Mouse (Mus musculus): ENCODE measurements around the gene Emc9. TPM values are rescaled to one million over a fixed set of nuclear protein-coding genes. Genes with fewer than 3 reads are reported as not detected.

Emc9 gene
- 18.5 TPM for polyA plus RNA-seq (2012; fragmentation: generic; extraction: Trizol)

DNA sequence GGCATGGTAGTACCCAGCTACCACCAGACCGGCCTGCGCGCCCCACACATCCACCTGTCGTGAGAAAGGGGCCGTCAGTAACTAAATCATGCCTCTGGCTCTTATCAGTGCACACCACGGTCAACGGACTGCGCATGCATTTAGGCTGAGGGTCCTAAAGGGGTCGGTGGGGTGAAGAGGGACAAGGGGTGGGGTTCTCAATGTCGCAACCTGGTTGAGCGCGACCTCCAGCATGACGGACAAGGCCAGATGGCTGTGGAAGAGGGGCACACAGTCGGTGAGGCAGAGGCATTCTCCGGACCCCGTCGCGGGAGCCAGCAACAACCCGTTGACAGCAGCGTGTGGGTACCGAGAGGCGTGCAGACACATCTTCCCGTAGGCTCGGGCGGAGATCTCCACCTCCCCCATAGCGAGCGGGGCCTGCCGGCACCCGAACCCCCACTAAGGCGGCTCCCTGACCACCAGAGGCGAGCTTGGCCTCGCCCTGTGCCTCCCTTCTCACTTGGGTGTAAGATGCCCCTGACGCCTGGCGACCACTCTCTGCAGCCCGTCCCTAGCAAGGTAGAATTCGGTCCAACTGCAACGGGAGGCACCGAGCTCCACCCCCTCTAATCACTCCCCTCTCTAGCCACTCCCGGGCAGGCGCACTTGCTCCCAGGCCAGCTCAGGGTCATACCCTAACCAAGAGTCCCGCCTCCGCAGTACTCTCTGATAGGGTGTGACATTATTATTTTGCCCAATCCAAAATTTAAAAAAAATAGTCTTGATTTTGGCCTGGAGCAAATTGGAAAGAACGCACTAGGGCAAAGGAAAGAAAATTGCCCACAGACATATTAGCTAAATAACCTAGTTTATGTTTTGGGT is at the start of gene Emc9:
Gene Emc9 (minus strand): TSS at position 601 of the 864 bp plus-strand sequence.
- Histone ChIP-seq H3K79me2 (ENCODE audit: control insufficient read depth, insufficient read depth) (no peaks in the 10 kb centered on the region), H3K36me3 (ENCODE audit: control insufficient read depth, insufficient read depth) (no peaks in the 10 kb centered on the region), H3K4me2 (ENCODE audit: low read depth) (peak within 1 kb of the TSS; percentile 77), H3K4me3 (peak within 1 kb of the TSS; percentile 33), H3ac (ENCODE audit: control insufficient read depth, insufficient read length) (peak within 1 kb of the TSS; percentile 67), H3K27me3 (ENCODE audit: control insufficient read depth, insufficient read depth, insufficient read length) (no peaks in the 10 kb centered on the region)
- TF ChIP-seq MYOD1 (IDR thresholded peaks at IDR 0.05; ENCODE audit: control insufficient read depth in 1 of 3, insufficient read length in 2 of 3, low read depth in 2 of 3) (peak in 2 of 3 experiments; percentile 74 to 79), POLR2A (IDR thresholded peaks at IDR 0.05; ENCODE audit: insufficient read length, low read depth) (peak; percentile 69), MAX (IDR thresholded peaks at IDR 0.05; ENCODE audit: low read depth) (no peak), SRF (IDR thresholded peaks at IDR 0.05; ENCODE audit: control insufficient read depth, insufficient read length, low read depth) (no peak), POLR2AphosphoS2 (IDR thresholded peaks at IDR 0.05; ENCODE audit: insufficient read length, low read depth) (peak; percentile 60)

DNA sequence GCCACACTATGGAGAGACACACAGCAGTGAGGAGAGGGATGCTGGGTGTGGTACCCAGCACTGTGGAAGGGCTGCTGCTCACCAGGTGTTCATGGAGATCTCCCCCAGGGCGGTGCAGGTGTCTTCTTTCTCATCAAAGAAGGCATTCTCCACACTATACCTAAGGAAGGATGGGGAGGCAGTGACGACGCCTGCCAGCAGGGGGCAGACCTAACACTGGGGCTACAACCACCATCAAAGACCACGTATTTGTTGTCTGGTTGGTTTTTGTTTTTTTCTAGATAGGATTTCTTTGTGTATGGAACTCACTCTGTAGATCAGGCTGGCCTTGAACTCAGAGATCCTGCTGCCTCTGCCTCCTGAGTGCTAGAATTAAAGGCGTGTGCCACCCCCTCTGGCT is 44.2 kb upstream of the Emc9 start:
- Histone ChIP-seq H3ac (ENCODE audit: control insufficient read depth, insufficient read length) (no peak overlapping the region), H3K36me3 (ENCODE audit: control insufficient read depth, insufficient read depth) (peaks cover 24% of the 10 kb centered on the region), H3K27me3 (ENCODE audit: control insufficient read depth, insufficient read depth, insufficient read length) (no peaks in the 10 kb centered on the region), H3K4me3 (no peak overlapping the region), H3K4me2 (ENCODE audit: low read depth) (no peak overlapping the region), H3K79me2 (ENCODE audit: control insufficient read depth, insufficient read depth) (no peaks in the 10 kb centered on the region)
- TF ChIP-seq E2F4 (IDR thresholded peaks at IDR 0.05; ENCODE audit: insufficient read depth): no peak
- no peak for TF ChIP-seq POLR2A (IDR thresholded peaks at IDR 0.05; ENCODE audit: insufficient read length, low read depth)
- TF ChIP-seq TCF12 (IDR thresholded peaks at IDR 0.05; ENCODE audit: insufficient read depth, poor library complexity, severe bottlenecking): no peak
- no peak for TF ChIP-seq MYOG (IDR thresholded peaks at IDR 0.05; ENCODE audit: control insufficient read depth in 1 of 3, insufficient read depth in 1 of 3, insufficient read length in 2 of 3, low read depth in 2 of 3)
- no peak for TF ChIP-seq CEBPB (IDR thresholded peaks at IDR 0.05; ENCODE audit: insufficient read depth, poor library complexity, severe bottlenecking)
- no peak for TF ChIP-seq USF1 (IDR thresholded peaks at IDR 0.05; ENCODE audit: low read depth)
- TF ChIP-seq MAX (IDR thresholded peaks at IDR 0.05; ENCODE audit: low read depth): no peak
- no peak for TF ChIP-seq MYOD1 (IDR thresholded peaks at IDR 0.05; ENCODE audit: control insufficient read depth in 1 of 3, insufficient read length in 2 of 3, low read depth in 2 of 3)
- no peak for TF ChIP-seq SRF (IDR thresholded peaks at IDR 0.05; ENCODE audit: control insufficient read depth, insufficient read length, low read depth)
- TF ChIP-seq REST (IDR thresholded peaks at IDR 0.05; ENCODE audit: insufficient read depth, insufficient read length): no peak
- TF ChIP-seq TCF3 (IDR thresholded peaks at IDR 0.05; ENCODE audit: insufficient read length, low read depth): no peak
- TF ChIP-seq POLR2AphosphoS2 (IDR thresholded peaks at IDR 0.05; ENCODE audit: insufficient read length, low read depth): no peak

DNA sequence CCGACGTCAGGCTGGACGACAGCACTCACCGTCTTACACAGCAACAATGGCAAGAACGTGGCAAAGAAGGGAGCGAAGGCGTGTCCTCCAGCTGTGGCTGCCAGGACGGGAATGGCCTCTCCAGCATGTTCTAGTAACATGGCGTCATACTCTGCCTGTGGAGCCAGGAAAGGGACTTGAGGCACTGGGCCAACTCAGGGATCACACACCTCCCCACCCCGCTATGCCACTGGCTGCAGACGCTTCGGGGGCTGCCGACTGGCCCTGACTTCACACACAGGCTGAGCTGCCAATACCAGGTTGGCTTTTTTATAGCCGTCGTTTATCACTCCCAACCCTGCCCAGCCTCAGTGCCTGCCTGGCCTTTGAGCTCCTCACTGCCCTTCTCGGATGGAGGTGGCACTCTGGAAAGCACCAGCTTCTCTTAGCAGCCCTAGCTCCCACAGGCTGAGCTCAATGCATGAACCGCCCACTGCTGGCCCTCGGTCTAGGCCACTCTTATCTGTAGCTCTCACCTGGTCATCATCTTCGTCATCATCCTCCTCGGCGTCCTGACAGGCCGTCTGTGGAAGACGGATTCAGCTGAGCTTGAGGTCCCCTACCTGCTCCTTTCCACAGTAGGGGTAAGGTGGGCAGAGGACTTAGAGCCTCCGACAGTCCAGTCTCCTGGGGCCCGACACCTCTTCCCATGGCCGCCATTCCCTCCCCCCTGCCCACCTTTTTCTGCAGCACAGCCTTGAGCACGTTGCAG is 43.1 kb upstream of the Emc9 start:
- Histone ChIP-seq H3ac (ENCODE audit: control insufficient read depth, insufficient read length) (no peak overlapping the region), H3K27me3 (ENCODE audit: control insufficient read depth, insufficient read depth, insufficient read length) (no peaks in the 10 kb centered on the region), H3K79me2 (ENCODE audit: control insufficient read depth, insufficient read depth) (no peaks in the 10 kb centered on the region), H3K4me2 (ENCODE audit: low read depth) (no peak overlapping the region), H3K4me3 (no peak overlapping the region), H3K36me3 (ENCODE audit: control insufficient read depth, insufficient read depth) (peaks cover 16% of the 10 kb centered on the region)
- TF ChIP-seq MYOD1 (IDR thresholded peaks at IDR 0.05; ENCODE audit: control insufficient read depth in 1 of 3, insufficient read length in 2 of 3, low read depth in 2 of 3) (no peak), MAX (IDR thresholded peaks at IDR 0.05; ENCODE audit: low read depth) (no peak), TCF12 (IDR thresholded peaks at IDR 0.05; ENCODE audit: insufficient read depth, poor library complexity, severe bottlenecking) (no peak), POLR2AphosphoS2 (IDR thresholded peaks at IDR 0.05; ENCODE audit: insufficient read length, low read depth) (no peak), REST (IDR thresholded peaks at IDR 0.05; ENCODE audit: insufficient read depth, insufficient read length) (no peak), TCF3 (IDR thresholded peaks at IDR 0.05; ENCODE audit: insufficient read length, low read depth) (no peak), USF1 (IDR thresholded peaks at IDR 0.05; ENCODE audit: low read depth) (no peak), CEBPB (IDR thresholded peaks at IDR 0.05; ENCODE audit: insufficient read depth, poor library complexity, severe bottlenecking) (no peak), POLR2A (IDR thresholded peaks at IDR 0.05; ENCODE audit: insufficient read length, low read depth) (no peak), E2F4 (IDR thresholded peaks at IDR 0.05; ENCODE audit: insufficient read depth) (no peak), MYOG (IDR thresholded peaks at IDR 0.05; ENCODE audit: control insufficient read depth in 1 of 3, insufficient read depth in 1 of 3, insufficient read length in 2 of 3, low read depth in 2 of 3) (no peak), SRF (IDR thresholded peaks at IDR 0.05; ENCODE audit: control insufficient read depth, insufficient read length, low read depth) (no peak)

DNA sequence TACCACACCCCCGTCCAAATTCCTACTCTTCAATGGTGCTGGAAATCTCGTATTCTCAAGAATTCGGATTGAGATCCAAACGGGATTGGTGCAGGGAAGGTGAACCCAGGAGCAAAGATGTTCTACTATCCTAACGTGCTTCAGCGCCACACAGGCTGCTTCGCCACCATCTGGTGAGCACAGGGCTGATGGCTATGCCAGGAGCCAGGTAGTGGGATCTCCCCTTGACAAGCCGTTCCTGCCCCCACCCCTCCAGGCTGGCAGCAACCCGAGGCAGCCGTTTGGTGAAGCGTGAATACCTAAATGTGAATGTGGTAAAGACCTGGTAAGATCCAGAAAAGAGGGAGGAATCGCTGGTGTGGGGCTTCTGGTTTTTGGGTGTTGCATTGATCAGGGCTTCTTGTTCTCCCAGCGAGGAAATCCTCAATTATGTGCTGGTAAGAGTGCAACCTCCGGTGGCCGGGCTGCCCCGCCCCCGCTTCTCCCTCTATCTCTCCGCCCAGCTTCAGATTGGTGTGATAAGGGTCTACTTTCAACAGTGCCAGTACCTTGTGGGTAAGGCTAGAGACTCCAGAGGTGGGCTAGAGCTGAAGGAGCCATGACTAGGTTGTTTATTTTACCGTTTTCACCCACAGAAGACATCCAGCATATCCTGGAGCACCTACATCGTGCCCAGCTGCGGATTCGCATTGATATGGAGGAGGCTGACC is 33.5 kb upstream of the Emc9 start:
- Histone ChIP-seq H3ac (ENCODE audit: control insufficient read depth, insufficient read length) (no peak overlapping the region), H3K79me2 (ENCODE audit: control insufficient read depth, insufficient read depth) (no peaks in the 10 kb centered on the region), H3K4me3 (no peak overlapping the region), H3K27me3 (ENCODE audit: control insufficient read depth, insufficient read depth, insufficient read length) (no peaks in the 10 kb centered on the region), H3K36me3 (ENCODE audit: control insufficient read depth, insufficient read depth) (no peaks in the 10 kb centered on the region), H3K4me2 (ENCODE audit: low read depth) (no peak overlapping the region)
- TF ChIP-seq MAX (IDR thresholded peaks at IDR 0.05; ENCODE audit: low read depth) (no peak), REST (IDR thresholded peaks at IDR 0.05; ENCODE audit: insufficient read depth, insufficient read length) (no peak), E2F4 (IDR thresholded peaks at IDR 0.05; ENCODE audit: insufficient read depth) (no peak), USF1 (IDR thresholded peaks at IDR 0.05; ENCODE audit: low read depth) (no peak), TCF12 (IDR thresholded peaks at IDR 0.05; ENCODE audit: insufficient read depth, poor library complexity, severe bottlenecking) (no peak), POLR2A (IDR thresholded peaks at IDR 0.05; ENCODE audit: insufficient read length, low read depth) (no peak), CEBPB (IDR thresholded peaks at IDR 0.05; ENCODE audit: insufficient read depth, poor library complexity, severe bottlenecking) (no peak), MYOD1 (IDR thresholded peaks at IDR 0.05; ENCODE audit: control insufficient read depth in 1 of 3, insufficient read length in 2 of 3, low read depth in 2 of 3) (no peak), MYOG (IDR thresholded peaks at IDR 0.05; ENCODE audit: control insufficient read depth in 1 of 3, insufficient read depth in 1 of 3, insufficient read length in 2 of 3, low read depth in 2 of 3) (no peak), TCF3 (IDR thresholded peaks at IDR 0.05; ENCODE audit: insufficient read length, low read depth) (no peak), SRF (IDR thresholded peaks at IDR 0.05; ENCODE audit: control insufficient read depth, insufficient read length, low read depth) (no peak), POLR2AphosphoS2 (IDR thresholded peaks at IDR 0.05; ENCODE audit: insufficient read length, low read depth) (no peak)

Data from myocyte (in vitro differentiated cells).